Mouse (Mus musculus): ENCODE measurements at regions not wholly inside any gene's neighbourhood (a gene's known extent, or its start where the extent isn't known, plus 50 kb on each side); places are given as distances from the start of the nearest gene placed in this dataset.

DNA sequence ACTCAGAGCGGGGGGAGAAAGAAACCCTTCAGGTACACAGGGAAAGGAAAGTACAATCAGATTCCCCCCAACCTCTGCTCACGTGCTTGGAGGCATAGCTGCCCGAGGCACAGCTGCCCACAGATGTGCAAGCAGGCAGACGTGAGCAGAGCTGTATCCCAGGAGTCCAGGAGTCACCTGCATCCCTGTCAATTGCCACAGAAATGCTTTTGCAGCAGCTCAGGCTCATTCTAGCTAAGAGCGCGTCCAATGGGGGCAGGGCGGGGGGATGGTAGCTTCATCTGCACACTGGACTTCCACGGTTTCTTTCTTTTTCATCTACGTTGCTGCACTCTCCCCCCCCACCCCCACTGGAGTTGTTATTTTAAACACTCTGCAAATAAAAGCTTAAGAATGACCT is 66.0 kb upstream of the Fat4 start:
- Histone ChIP-seq H3K9ac (no peak overlapping the region), H3K27me3 (ENCODE audit: insufficient read depth, low read length) (no peaks in the 10 kb centered on the region), H3K4me1 (ENCODE audit: insufficient read depth) (no peaks in the 10 kb centered on the region), H3K4me2 (ENCODE audit: low read depth) (no peak overlapping the region), H3K36me3 (ENCODE audit: insufficient read depth) (no peaks in the 10 kb centered on the region), H3K9me3 (ENCODE audit: low read length) (no peaks in the 10 kb centered on the region), H3K4me3 (ENCODE audit: low read depth, low read length) (no peak overlapping the region), H3K27ac (ENCODE audit: low read depth, low read length) (no peak overlapping the region)
- DNase-seq (no peak), ATAC-seq (no peak)
- no peak for TF ChIP-seq CTCF (IDR thresholded peaks at IDR 0.05; ENCODE audit: low read depth)
- WGBS, result 52% methylated on average over 9 of the region's 9 CpGs

DNA sequence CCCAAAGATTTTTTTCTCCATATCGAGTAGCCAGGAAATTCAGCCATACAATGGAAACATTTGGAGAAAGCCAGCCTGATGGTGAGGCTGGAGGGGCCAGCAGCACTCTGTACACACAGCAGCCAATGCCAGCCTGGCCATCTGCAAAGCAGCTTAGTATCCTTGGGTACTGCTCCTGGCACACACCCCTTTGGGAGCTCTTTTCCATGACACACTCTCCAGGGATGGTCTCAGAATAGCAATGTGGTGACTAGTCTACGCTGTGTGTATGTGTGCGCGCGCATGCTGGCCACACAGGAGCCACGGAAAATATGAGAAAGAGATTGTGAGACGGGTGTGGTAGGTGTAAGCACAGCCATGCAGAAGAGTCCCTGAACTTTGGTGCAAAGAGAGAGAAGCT is 66.4 kb upstream of the Fat4 start:
- Histone ChIP-seq H3K9me3 (ENCODE audit: low read length) (no peaks in the 10 kb centered on the region), H3K27ac (ENCODE audit: low read depth, low read length) (no peak overlapping the region), H3K4me3 (ENCODE audit: low read depth, low read length) (no peak overlapping the region), H3K4me2 (ENCODE audit: low read depth) (no peak overlapping the region), H3K4me1 (ENCODE audit: insufficient read depth) (no peaks in the 10 kb centered on the region), H3K27me3 (ENCODE audit: insufficient read depth, low read length) (no peaks in the 10 kb centered on the region), H3K9ac (no peak overlapping the region), H3K36me3 (ENCODE audit: insufficient read depth) (no peaks in the 10 kb centered on the region)
- peak; percentile 90 for ATAC-seq
- TF ChIP-seq CTCF (IDR thresholded peaks at IDR 0.05; ENCODE audit: low read depth), result no peak
- peak; percentile 12 for DNase-seq
- 84% methylated on average over 7 of the region's 7 CpGs for WGBS

DNA sequence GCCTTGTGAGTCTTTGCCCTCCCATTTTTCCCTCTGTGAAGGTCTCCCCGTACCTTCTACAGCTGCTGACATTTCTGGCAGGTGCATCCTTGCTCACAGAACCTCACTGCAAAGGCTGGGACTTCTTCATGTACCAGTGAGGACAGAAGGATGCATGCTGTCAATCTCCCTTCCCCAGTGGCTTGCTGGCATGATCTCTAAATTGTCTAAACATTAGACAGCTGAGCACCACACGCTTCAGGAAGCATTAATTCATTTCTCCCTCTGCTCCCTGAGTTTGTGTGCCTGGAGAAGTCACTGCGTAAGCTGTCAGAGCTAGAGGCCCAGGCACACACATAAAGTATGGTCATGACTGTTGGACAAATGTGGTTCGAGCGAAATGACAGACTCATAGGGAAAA is 69.1 kb upstream of the Fat4 start:
- DNase-seq, result no peak
- H3K9ac ChIP-seq, result no peak overlapping the region
- no peak for ATAC-seq
- H3K4me3 ChIP-seq (ENCODE audit: low read depth, low read length), result no peak overlapping the region
- 86% methylated on average over 5 of the region's 5 CpGs for WGBS
- no peak overlapping the region for H3K27ac ChIP-seq (ENCODE audit: low read depth, low read length)
- no peak for TF ChIP-seq CTCF (IDR thresholded peaks at IDR 0.05; ENCODE audit: low read depth)
- H3K4me2 ChIP-seq (ENCODE audit: low read depth), result no peak overlapping the region
- H3K9me3 ChIP-seq (ENCODE audit: low read length), result no peaks in the 10 kb centered on the region
- no peaks in the 10 kb centered on the region for H3K36me3 ChIP-seq (ENCODE audit: insufficient read depth)
- H3K27me3 ChIP-seq (ENCODE audit: insufficient read depth, low read length), result no peaks in the 10 kb centered on the region
- H3K4me1 ChIP-seq (ENCODE audit: insufficient read depth), result no peaks in the 10 kb centered on the region

DNA sequence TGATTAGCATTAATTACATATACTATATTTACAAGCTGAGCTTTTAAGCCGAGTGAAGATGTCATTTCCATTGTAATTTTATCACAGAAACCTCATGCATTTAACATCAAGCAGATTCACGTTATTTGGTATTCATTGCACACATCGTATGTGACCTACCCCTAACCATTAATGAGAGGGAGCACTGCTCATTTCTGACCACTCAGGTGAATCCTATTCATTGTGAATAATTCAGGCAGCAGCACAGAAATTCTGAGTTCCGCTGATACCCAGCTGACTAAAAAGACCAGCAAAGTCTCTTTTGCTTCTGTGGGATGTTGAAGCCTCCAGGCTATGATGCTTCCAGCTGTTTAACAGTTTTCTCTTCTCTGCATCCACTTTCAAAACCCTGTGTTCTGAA is 74.3 kb upstream of the Fat4 start:
- Histone ChIP-seq H3K27me3 (ENCODE audit: insufficient read depth, low read length) (no peaks in the 10 kb centered on the region), H3K9me3 (ENCODE audit: low read length) (no peaks in the 10 kb centered on the region), H3K27ac (ENCODE audit: low read depth, low read length) (no peak overlapping the region), H3K9ac (no peak overlapping the region), H3K4me2 (ENCODE audit: low read depth) (no peak overlapping the region), H3K4me3 (ENCODE audit: low read depth, low read length) (no peak overlapping the region), H3K4me1 (ENCODE audit: insufficient read depth) (no peaks in the 10 kb centered on the region), H3K36me3 (ENCODE audit: insufficient read depth) (no peaks in the 10 kb centered on the region)
- DNase-seq (no peak), ATAC-seq (no peak)
- no peak for TF ChIP-seq CTCF (IDR thresholded peaks at IDR 0.05; ENCODE audit: low read depth)
- WGBS, result 51% methylated on average over 4 of the region's 4 CpGs

DNA sequence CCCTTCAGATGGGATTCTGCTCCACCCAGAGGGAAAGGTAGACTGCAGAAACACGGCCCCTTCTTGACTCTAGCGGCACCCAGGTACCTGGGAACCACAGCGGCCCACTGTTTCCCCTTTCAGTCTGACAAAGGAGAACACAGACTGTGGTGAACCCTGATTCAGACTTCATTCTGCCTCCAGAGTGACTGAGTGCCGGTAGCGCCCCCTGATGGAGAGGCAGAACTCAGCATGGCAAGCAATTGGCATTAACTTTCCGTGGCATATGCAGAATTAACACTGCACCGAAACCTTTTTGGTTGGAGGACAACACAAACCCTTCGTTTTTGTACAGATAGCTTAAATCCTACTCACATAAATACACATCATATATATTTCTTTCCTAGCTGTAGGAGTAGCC is 75.1 kb upstream of the Fat4 start:
- Histone ChIP-seq H3K4me3 (ENCODE audit: low read depth, low read length) (no peak overlapping the region), H3K9ac (no peak overlapping the region), H3K9me3 (ENCODE audit: low read length) (no peaks in the 10 kb centered on the region), H3K4me1 (ENCODE audit: insufficient read depth) (no peaks in the 10 kb centered on the region), H3K4me2 (ENCODE audit: low read depth) (no peak overlapping the region), H3K36me3 (ENCODE audit: insufficient read depth) (no peaks in the 10 kb centered on the region), H3K27ac (ENCODE audit: low read depth, low read length) (no peak overlapping the region), H3K27me3 (ENCODE audit: insufficient read depth, low read length) (no peaks in the 10 kb centered on the region)
- no peak for ATAC-seq
- peak; percentile 31 for TF ChIP-seq CTCF (IDR thresholded peaks at IDR 0.05; ENCODE audit: low read depth)
- no peak for DNase-seq
- 89% methylated on average over 8 of the region's 8 CpGs for WGBS

DNA sequence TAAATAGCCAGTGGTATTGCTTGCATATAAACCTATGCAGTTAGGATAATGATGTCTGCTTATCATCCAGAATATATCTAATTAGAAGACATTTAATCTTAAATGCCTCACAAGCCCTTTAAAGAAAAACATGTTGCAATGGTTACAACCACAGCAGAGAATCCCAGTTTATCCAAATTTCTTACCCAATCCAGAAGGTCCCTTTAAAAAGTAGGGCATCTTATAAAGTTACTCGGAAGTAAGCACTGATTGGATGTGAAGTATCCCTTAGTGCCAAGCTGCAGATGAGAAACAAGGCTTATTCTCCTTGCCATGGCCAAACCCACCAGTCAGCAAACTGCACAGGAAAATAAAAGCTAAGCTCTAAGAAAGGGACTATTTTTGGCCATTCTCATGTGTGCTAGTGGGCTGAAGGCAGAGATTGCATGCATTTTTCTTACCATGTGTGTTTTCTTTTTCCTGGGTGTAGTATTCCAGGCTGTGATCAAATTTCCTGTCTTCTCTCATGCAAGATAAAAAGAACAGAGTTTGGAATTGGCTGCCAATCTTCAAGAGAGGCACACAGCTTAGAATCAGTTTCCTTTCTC is 80.2 kb upstream of the Fat4 start:
- Histone ChIP-seq H3K9me3 (ENCODE audit: low read length) (no peaks in the 10 kb centered on the region), H3K9ac (no peak overlapping the region), H3K36me3 (ENCODE audit: insufficient read depth) (no peaks in the 10 kb centered on the region), H3K27me3 (ENCODE audit: insufficient read depth, low read length) (no peaks in the 10 kb centered on the region), H3K27ac (ENCODE audit: low read depth, low read length) (0 out of 2 replicates have a peak overlapping the region, but pooled peaks have one; percentile 15), H3K4me1 (ENCODE audit: insufficient read depth) (no peaks in the 10 kb centered on the region), H3K4me2 (ENCODE audit: low read depth) (no peak overlapping the region), H3K4me3 (ENCODE audit: low read depth, low read length) (no peak overlapping the region)
- DNase-seq (no peak), ATAC-seq (0 out of 2 replicates have a peak, but pooled peaks have one; percentile 20)
- no peak for TF ChIP-seq CTCF (IDR thresholded peaks at IDR 0.05; ENCODE audit: low read depth)
- WGBS, result 38% methylated on average over 1 of the region's 1 CpGs

DNA sequence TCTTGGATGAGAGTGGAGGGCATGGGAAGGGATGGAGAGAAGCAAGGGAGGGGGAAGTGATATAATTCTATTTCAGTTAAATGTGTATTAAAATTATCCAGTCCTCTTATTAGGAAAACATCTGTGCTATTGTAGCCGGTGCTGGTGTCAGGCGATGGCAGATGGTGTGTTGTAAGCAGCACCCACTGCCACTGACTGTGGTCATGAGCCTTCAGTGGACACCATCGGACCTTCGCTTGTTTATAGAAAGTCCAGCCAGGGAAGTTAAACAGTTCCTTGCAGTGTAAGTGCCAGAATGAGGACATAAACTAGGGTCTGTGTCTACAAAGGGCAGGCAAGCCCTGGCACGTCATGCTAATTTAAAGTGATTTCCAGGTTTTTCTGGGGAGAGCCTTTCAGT is 80.7 kb upstream of the Fat4 start:
- Histone ChIP-seq H3K9me3 (ENCODE audit: low read length) (no peaks in the 10 kb centered on the region), H3K9ac (no peak overlapping the region), H3K27me3 (ENCODE audit: insufficient read depth, low read length) (no peaks in the 10 kb centered on the region), H3K36me3 (ENCODE audit: insufficient read depth) (no peaks in the 10 kb centered on the region), H3K4me3 (ENCODE audit: low read depth, low read length) (no peak overlapping the region), H3K4me1 (ENCODE audit: insufficient read depth) (no peaks in the 10 kb centered on the region), H3K27ac (ENCODE audit: low read depth, low read length) (no peak overlapping the region), H3K4me2 (ENCODE audit: low read depth) (no peak overlapping the region)
- no peak for ATAC-seq
- no peak for DNase-seq
- TF ChIP-seq CTCF (IDR thresholded peaks at IDR 0.05; ENCODE audit: low read depth), result no peak
- 53% methylated on average over 5 of the region's 5 CpGs for WGBS

All from forebrain, postnatal 0 days (tissue).